10 mouse cellular contexts compared by ENCODE assay signal in the genomic region with DNA sequence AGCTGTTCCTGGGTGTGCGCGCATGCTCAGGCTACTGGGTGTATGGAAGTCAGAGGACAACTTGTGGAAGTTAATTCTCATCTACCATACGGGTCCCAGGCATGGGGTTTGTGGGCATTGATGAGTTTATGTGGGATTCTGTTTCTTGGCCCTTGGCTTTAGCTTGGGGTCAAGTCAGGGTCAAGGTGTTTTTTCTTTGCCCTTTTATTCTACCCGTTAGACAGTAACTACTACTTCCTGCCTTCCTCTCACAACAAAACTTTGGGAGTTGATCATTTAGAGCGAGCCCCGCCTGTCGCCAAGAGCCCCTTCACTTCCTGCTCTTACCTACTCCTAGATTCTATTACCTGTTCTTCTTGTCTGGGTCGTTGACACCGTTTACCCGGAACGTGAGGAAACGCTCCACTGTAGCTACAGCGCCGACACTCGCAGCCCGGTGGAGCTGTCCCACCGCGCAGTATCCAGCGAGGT. TPM values are rescaled to one million over a fixed set of nuclear protein-coding genes. Genes with fewer than 3 reads are reported as not detected.
DNase-seq lines count a peak whose midpoint lies in the region; ATAC-seq and TF ChIP-seq lines count a peak whose summit lies in the region.
"Had no signal": no experiment of that assay in that cellular context is flagged by ENCODE, and none has a peak within 500 bp of the region (broad histone marks: within the 10 kb centered on the region; RNA-seq: fewer than 3 reads in every experiment).

No protein-coding gene starts in this region.

- H3K9me3 ChIP-seq in heart, embryonic 13.5 days: no peaks in the 10 kb centered on the region
- H3K9me3 ChIP-seq in E14TG2a.4 (ENCODE audit: low read length): peaks cover 48% of the 10 kb centered on the region
- H3K9me3 ChIP-seq in hindbrain, embryonic 10.5 days: no peaks in the 10 kb centered on the region
- H3K9me3 ChIP-seq in liver, postnatal 0 days (ENCODE audit: low read length): no peaks in the 10 kb centered on the region

- TF ChIP-seq EP300 in liver, postnatal 0 days (IDR thresholded peaks at IDR 0.05; ENCODE audit: low read depth): no peak

- no peak overlapping the region for H3K27ac ChIP-seq in heart, embryonic 13.5 days (replicated peaks)
- H3K27ac ChIP-seq in hindbrain, embryonic 10.5 days: peak overlapping the region; percentile 40
- no peak overlapping the region for H3K27ac ChIP-seq in liver, postnatal 0 days (ENCODE audit: low read depth)
- H3K27ac ChIP-seq: macrophage had no signal

- ATAC-seq in heart, embryonic 13.5 days (ENCODE audit: extremely low read depth, insufficient number of reproducible peaks, low FRiP score, low TSS enrichment): no peak
- ATAC-seq in liver, postnatal 0 days: no peak
- ATAC-seq in megakaryocyte progenitor cell, adult 5-6 weeks (replicated peaks; ENCODE audit: poor library complexity): no peak
- no peak for ATAC-seq in erythroblast, adult 5-6 weeks (replicated peaks; ENCODE audit: low FRiP score, poor library complexity, severe bottlenecking)

- peak overlapping the region; percentile 63; the same call in 1 of the 2 replicates for H3K9ac ChIP-seq in heart, embryonic 13.5 days
- no peak overlapping the region for H3K9ac ChIP-seq in liver, postnatal 0 days (replicated peaks)

- peaks cover 12% of the 10 kb centered on the region for H3K4me1 ChIP-seq in heart, embryonic 13.5 days
- peaks cover 7% of the 10 kb centered on the region for H3K4me1 ChIP-seq in E14TG2a.4 (replicated peaks; ENCODE audit: low read depth, low read length)
- H3K4me1 ChIP-seq in hindbrain, embryonic 10.5 days (replicated peaks): peaks cover 11% of the 10 kb centered on the region
- H3K4me1 ChIP-seq in liver, postnatal 0 days (ENCODE audit: insufficient read depth): peaks cover 7% of the 10 kb centered on the region

- intact Hi-C loops in heart, postnatal 14 days (cut with DNase I): no loop called here
- intact Hi-C loops in gastrocnemius, postnatal 36 days (cut with DNase I): no loop called here

- no peak for DNase-seq in heart, postnatal 14 days
- no peak for DNase-seq in hindbrain, embryonic 10.5 days (ENCODE audit: low spot score)
- DNase-seq in liver, postnatal 0 days: no peak
- no peak for DNase-seq in gastrocnemius, postnatal 36 days

- TF ChIP-seq CTCF in E14TG2a.4 (conservative IDR thresholded peaks at IDR 0.05; ENCODE audit: low read length): no peak
- TF ChIP-seq CTCF in liver, postnatal 0 days (IDR thresholded peaks at IDR 0.05; ENCODE audit: low read depth): no peak

- peak overlapping the region; percentile 48 for H3K4me3 ChIP-seq in heart, embryonic 13.5 days
- H3K4me3 ChIP-seq in E14TG2a.4 (replicated peaks; ENCODE audit: low read length): peak overlapping the region; percentile 71
- peak overlapping the region; percentile 57 for H3K4me3 ChIP-seq in hindbrain, embryonic 10.5 days
- peak overlapping the region; percentile 27 for H3K4me3 ChIP-seq in liver, postnatal 0 days (ENCODE audit: low read depth, low read length)

- 14% methylated on average over 19 of the region's 19 CpGs for WGBS in heart, embryonic 13.5 days
- 13% methylated on average over 19 of the region's 19 CpGs for WGBS in hindbrain, embryonic 10.5 days
- 12% methylated on average over 19 of the region's 19 CpGs for WGBS in liver, postnatal 0 days (ENCODE audit: insufficient replicate concordance)

- no peaks in the 10 kb centered on the region for H3K36me3 ChIP-seq in heart, embryonic 13.5 days
- peaks cover 11% of the 10 kb centered on the region; the same call in 1 of the 2 replicates for H3K36me3 ChIP-seq in E14TG2a.4 (ENCODE audit: insufficient read depth, low read length)
- H3K36me3 ChIP-seq in hindbrain, embryonic 10.5 days: no peaks in the 10 kb centered on the region
- no peaks in the 10 kb centered on the region for H3K36me3 ChIP-seq in liver, postnatal 0 days (replicated peaks; ENCODE audit: insufficient read depth, low read length)

- peak overlapping the region; percentile 85 for H3K4me2 ChIP-seq in heart, embryonic 13.5 days
- H3K4me2 ChIP-seq in liver, postnatal 0 days (ENCODE audit: low read depth, low read length): peak overlapping the region; percentile 62

- peaks cover 13% of the 10 kb centered on the region; the same call in 1 of the 2 replicates for H3K27me3 ChIP-seq in heart, embryonic 13.5 days (replicated peaks)
- H3K27me3 ChIP-seq in E14TG2a.4 (ENCODE audit: insufficient read depth, low read length): no peaks in the 10 kb centered on the region
- peaks cover 16% of the 10 kb centered on the region; the same call in 1 of the 2 replicates for H3K27me3 ChIP-seq in hindbrain, embryonic 10.5 days (ENCODE audit: insufficient read depth, poor library complexity, severe bottlenecking)
- peaks cover 12% of the 10 kb centered on the region for H3K27me3 ChIP-seq in liver, postnatal 0 days (ENCODE audit: insufficient read depth, low read length)

RNA-seq across cellular contexts. Expression of a gene that starts 0.3 kb away (rescaled TPM):
- not detected in 2 replicates for polyA plus RNA-seq in heart, embryonic 13.5 days (2015; fragmentation: Nextera tagmentation; extraction: Ambion mirVana)
- not detected for total RNA-seq in heart, postnatal 14 days (2021)
- polyA plus RNA-seq in hindbrain, embryonic 10.5 days (2016; fragmentation: Nextera tagmentation; extraction: Ambion mirVana): not detected in 2 replicates
- polyA plus RNA-seq in liver, postnatal 0 days (2015; fragmentation: Nextera tagmentation; extraction: Ambion mirVana): not detected in 2 replicates
- total RNA-seq in megakaryocyte progenitor cell, adult 5-6 weeks (2015): not detected in 2 replicates
- total RNA-seq in megakaryocyte progenitor cell, adult 5-6 weeks (2017): not detected in 2 replicates
- not detected in 2 replicates for total RNA-seq in erythroblast, adult 5-6 weeks (2015; ENCODE audit: low replicate concordance)
- not detected in 2 replicates for total RNA-seq in erythroblast, adult 5-6 weeks (2017; ENCODE audit: low replicate concordance)
- not detected for total RNA-seq in gastrocnemius, postnatal 36 days (2021)
- polyA plus RNA-seq: C2C12, macrophage had no signal

RNA-seq across cellular contexts. Expression of a gene that starts 26.7 kb away (rescaled TPM):
- 7.5 and 8.5 TPM in 2 replicates for polyA plus RNA-seq in heart, embryonic 13.5 days (2015; fragmentation: Nextera tagmentation; extraction: Ambion mirVana)
- total RNA-seq in heart, postnatal 14 days (2021): 10 to 100 TPM; 32.5 to 36.3 TPM
- polyA plus RNA-seq in hindbrain, embryonic 10.5 days (2016; fragmentation: Nextera tagmentation; extraction: Ambion mirVana): 17.2 and 19.8 TPM in 2 replicates
- polyA plus RNA-seq in liver, postnatal 0 days (2015; fragmentation: Nextera tagmentation; extraction: Ambion mirVana): 2.5 and 2.9 TPM in 2 replicates
- total RNA-seq in megakaryocyte progenitor cell, adult 5-6 weeks (2015): 16.1 and 16.9 TPM in 2 replicates
- 16.7 and 17.1 TPM in 2 replicates for total RNA-seq in megakaryocyte progenitor cell, adult 5-6 weeks (2017)
- 2.7 and 3.8 TPM in 2 replicates for total RNA-seq in erythroblast, adult 5-6 weeks (2015; ENCODE audit: low replicate concordance)
- 2.0 and 2.2 TPM in 2 replicates for total RNA-seq in erythroblast, adult 5-6 weeks (2017; ENCODE audit: low replicate concordance)
- 1 to 10 TPM; 6.7 to 7.2 TPM for total RNA-seq in gastrocnemius, postnatal 36 days (2021)
